Mouse (Mus musculus) heart, embryonic 11.5 days (tissue): ENCODE measurements around the gene Nek7. TPM values are rescaled to one million over a fixed set of nuclear protein-coding genes. Genes with fewer than 3 reads are reported as not detected.

Experiments
- ATAC-seq: fragments of 200-750 bp; cut with Nextera tagmentation; replicated peaks from 2 replicates; pipeline ENCODE4 v1.8.0; 2017; ENCODE audit warnings: moderate library complexity; ENCODE audit not compliant: insufficient number of reproducible peaks, low FRiP score, low TSS enrichment
- H3K27ac ChIP-seq: fragments of 300-500 bp; sonication (generic); 2 replicates; pipeline ENCODE4 v1.5.1; 2014; ENCODE audit warnings: mild to moderate bottlenecking, low read depth, low read length
- H3K27me3 ChIP-seq: fragments of 300-500 bp; sonication (generic); 2 replicates; pipeline ENCODE4 v1.6.1; 2014; ENCODE audit warnings: mild to moderate bottlenecking, low read length, mixed read lengths; ENCODE audit not compliant: control insufficient read depth, insufficient read depth
- H3K36me3 ChIP-seq: fragments of 300-500 bp; sonication (generic); 2 replicates; pipeline ENCODE4 v1.6.1; 2014; ENCODE audit warnings: mild to moderate bottlenecking, low read length, moderate library complexity, mixed read lengths; ENCODE audit not compliant: control insufficient read depth, insufficient read depth
- H3K4me1 ChIP-seq: fragments of 300-500 bp; sonication (generic); 2 replicates; pipeline ENCODE4 v1.6.1; 2014; ENCODE audit warnings: low read length; ENCODE audit not compliant: control insufficient read depth, insufficient read depth
- H3K4me2 ChIP-seq: fragments of 300-500 bp; sonication (generic); 2 replicates; pipeline ENCODE4 v1.6.1; 2014; ENCODE audit warnings: mild to moderate bottlenecking, moderate library complexity
- H3K4me3 ChIP-seq: fragments of 300-500 bp; sonication (generic); 2 replicates; pipeline ENCODE4 v1.5.1; 2014; ENCODE audit warnings: low read depth, low read length
- H3K9ac ChIP-seq: fragments of 300-500 bp; sonication (generic); 2 replicates; pipeline ENCODE4 v1.6.1; 2014; ENCODE audit warnings: mild to moderate bottlenecking, low read depth, low read length, moderate library complexity
- H3K9me3 ChIP-seq: fragments of 300-500 bp; sonication (generic); replicated peaks from 2 replicates; pipeline ENCODE4 v1.6.1; 2016; ENCODE audit warnings: low read length; ENCODE audit not compliant: control insufficient read depth
- WGBS: fragments of 180-500 bp; shearing (Covaris S2); extraction: QIAGEN DNeasy Blood & Tissue Kit; methylation state at CpG from one replicate; pipeline ENCODE4 v1.1.7; 2014; ENCODE audit not compliant: insufficient replicate concordance; 5-methylcytosine and 5-hydroxymethylcytosine counted together
- polyA plus RNA-seq: library from polyadenylated mRNA; unstranded; fragments of >200 nt; fragmentation: Nextera tagmentation; extraction: Ambion mirVana; gene quantifications from 2 replicates; pipeline ENCODE4 v1.2.1, GENCODE M21; 2014

Nek7 gene
- polyA plus RNA-seq, 1 experiment from 2014 or later = 47.1 TPM

DNA sequence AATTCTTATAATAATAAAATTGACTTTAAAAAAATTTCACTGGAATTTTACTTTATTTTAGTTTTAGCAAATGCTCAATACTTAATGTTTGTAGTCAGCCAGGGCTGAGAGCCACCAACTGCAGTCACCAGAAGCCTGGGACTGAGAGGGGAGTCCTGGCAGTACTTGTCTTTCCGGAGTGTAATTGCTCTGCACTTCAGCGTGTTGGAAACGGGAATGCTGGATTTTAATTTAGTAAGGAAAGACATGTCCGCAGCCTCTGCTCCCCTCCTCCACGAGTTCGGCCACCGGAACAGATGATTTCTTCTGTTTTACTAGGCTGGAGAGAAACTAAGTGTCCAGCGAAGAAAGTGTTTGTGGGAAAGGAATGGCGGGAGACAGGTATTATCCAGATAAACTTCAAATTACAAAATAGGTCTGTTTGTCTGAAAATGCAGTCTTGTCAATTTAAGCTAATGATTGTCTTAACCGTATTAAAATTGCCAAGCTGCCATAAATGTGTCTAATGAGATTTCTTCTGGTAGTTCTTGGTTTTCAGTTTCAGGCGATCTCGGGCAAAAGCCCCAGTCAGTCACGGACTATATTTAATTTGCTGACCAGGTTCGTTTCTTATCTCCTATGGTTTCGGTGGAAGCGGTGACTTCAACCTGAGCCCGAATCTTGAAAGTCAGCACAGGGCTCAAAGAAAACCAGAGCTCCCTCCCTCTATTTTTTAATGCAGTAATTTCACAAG is 2.5 kb downstream of the Nek7 start:
- Histone ChIP-seq H3K27ac (peak overlapping the region; percentile 70), H3K27me3 (no peaks in the 10 kb centered on the region), H3K9ac (peak overlapping the region; percentile 93), H3K9me3 (no peaks in the 10 kb centered on the region), H3K4me2 (peak overlapping the region; percentile 86), H3K4me3 (peak overlapping the region; percentile 96), H3K4me1 (0 out of 2 replicates have a peak, but pooled peaks cover 2% of the 10 kb centered on the region), H3K36me3 (no peaks in the 10 kb centered on the region)
- ATAC-seq = no peak
- 20% methylated on average over 17 of the region's 17 CpGs for WGBS

DNA sequence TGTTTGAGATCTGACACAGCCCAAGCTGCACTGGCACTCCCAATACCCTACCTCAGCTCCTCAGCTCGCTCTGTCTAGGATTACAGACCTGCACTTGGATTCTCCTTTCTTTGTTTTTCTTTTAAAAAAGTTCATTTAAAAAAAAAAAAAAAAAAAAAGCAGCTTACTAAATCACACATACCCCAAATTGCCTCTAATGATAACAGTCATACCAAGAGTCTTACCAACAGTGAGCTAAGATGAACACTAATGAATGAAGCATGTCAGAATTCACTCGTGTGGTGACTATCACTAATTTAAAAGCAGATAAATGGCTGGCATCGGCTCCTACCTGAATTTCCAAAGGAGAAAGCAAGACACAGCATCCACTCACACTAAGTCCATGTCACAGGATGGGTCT is 4.6 kb downstream of the Nek7 start:
- 0 out of 2 replicates have a peak overlapping the region, but pooled peaks have one; percentile 3 for H3K9ac ChIP-seq
- 0 out of 2 replicates have a peak, but pooled peaks cover 2% of the 10 kb centered on the region for H3K4me1 ChIP-seq
- H3K4me2 ChIP-seq = no peak overlapping the region
- 70% methylated on average over 3 of the region's 3 CpGs for WGBS
- H3K9me3 ChIP-seq = no peaks in the 10 kb centered on the region
- H3K27ac ChIP-seq = no peak overlapping the region
- ATAC-seq = no peak
- H3K4me3 ChIP-seq = no peak overlapping the region
- no peaks in the 10 kb centered on the region for H3K27me3 ChIP-seq
- no peaks in the 10 kb centered on the region for H3K36me3 ChIP-seq

DNA sequence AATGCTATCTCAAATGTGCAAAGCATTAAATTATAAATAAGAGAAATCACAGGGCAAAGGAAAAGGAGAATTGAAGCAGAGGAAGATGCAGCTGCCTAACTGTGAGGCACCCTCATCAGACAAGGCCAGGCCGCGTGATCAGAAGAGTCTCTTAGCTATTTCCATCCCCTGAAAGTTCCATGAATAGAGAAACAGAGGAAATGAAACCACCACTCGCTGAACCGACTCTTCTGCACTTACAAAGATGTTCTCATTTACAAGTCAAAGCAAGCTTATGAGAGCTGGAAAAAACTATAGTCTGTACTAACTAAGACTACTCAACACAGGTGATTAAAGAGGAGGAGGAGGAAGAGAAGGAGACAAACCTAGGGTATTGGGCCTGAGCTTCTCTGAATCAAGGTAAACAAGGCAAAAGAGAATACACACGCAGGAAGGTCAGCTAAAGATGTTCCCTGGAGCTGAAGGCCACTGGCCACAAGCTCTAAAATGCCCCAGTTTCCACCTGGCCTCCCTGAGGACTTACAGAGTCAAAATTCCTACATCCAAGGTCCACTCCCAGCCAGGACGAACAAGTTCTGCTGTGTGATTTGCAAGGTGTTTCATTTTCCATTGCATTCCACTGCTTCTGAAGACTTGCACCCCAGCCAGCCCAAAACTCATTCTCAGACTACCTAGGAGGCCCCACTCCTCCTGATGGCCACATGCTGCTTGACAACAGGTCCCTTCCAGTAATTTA is 5.2 kb downstream of the Nek7 start:
- no peaks in the 10 kb centered on the region for H3K9me3 ChIP-seq
- no peaks in the 10 kb centered on the region for H3K27me3 ChIP-seq
- H3K4me1 ChIP-seq = 0 out of 2 replicates have a peak, but pooled peaks cover 2% of the 10 kb centered on the region
- no peak overlapping the region for H3K9ac ChIP-seq
- 72% methylated on average over 6 of the region's 6 CpGs for WGBS
- H3K4me3 ChIP-seq = no peak overlapping the region
- ATAC-seq = no peak
- no peak overlapping the region for H3K4me2 ChIP-seq
- H3K27ac ChIP-seq = no peak overlapping the region
- no peaks in the 10 kb centered on the region for H3K36me3 ChIP-seq

DNA sequence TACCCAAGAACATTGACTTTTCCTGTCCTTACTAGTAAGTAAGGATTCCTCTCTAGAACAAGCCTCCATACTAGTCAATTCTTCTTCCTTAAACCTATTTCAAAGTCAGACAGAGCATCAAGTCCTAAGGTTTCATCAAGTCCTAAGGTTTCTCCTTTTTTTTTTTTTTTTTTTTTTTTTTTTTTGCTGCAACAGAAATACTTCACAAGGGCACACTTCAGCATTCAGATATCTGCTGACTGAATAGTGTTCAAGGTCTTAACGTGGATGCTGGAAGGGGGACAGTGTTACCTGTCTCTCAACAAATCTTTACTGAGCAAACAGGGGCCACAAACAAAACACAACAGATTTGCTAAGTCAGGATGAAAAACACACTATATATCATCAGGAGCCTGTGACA is 7.8 kb downstream of the Nek7 start:
- H3K4me2 ChIP-seq = no peak overlapping the region
- no peak for ATAC-seq
- no peaks in the 10 kb centered on the region for H3K9me3 ChIP-seq
- H3K36me3 ChIP-seq = no peaks in the 10 kb centered on the region
- H3K4me3 ChIP-seq = no peak overlapping the region
- no peaks in the 10 kb centered on the region for H3K27me3 ChIP-seq
- no peak overlapping the region for H3K27ac ChIP-seq
- H3K4me1 ChIP-seq = peaks cover 17% of the 10 kb centered on the region
- WGBS = 56% methylated on average over 1 of the region's 1 CpGs
- no peak overlapping the region for H3K9ac ChIP-seq

DNA sequence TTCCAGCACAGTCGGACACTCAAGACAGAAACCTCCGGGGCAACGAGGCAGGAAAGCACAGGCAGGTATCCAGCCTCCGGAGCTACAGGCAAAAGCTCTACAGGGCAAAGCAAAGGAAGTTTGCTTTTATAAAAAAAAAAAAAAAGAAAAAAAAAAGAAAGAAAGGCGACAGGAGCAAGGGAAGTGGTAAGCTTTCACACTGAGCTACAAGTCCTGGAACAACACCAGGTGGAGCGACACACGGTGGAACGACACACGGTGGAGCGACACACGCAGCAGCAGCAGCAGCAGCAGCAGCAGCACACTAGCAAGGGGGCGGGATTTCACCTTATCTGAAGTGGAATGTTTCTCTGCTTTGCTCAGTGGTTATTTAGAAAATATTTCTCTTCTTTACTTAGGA is 10.8 kb downstream of the Nek7 start:
- Histone ChIP-seq H3K4me1 (peaks cover 21% of the 10 kb centered on the region), H3K9ac (no peak overlapping the region), H3K27me3 (no peaks in the 10 kb centered on the region), H3K9me3 (no peaks in the 10 kb centered on the region), H3K4me2 (peak overlapping the region; percentile 38), H3K36me3 (no peaks in the 10 kb centered on the region), H3K27ac (0 out of 2 replicates have a peak overlapping the region, but pooled peaks have one; percentile 15), H3K4me3 (0 out of 2 replicates have a peak overlapping the region, but pooled peaks have one; percentile 10)
- ATAC-seq = no peak
- WGBS = 54% methylated on average over 12 of the region's 12 CpGs

DNA sequence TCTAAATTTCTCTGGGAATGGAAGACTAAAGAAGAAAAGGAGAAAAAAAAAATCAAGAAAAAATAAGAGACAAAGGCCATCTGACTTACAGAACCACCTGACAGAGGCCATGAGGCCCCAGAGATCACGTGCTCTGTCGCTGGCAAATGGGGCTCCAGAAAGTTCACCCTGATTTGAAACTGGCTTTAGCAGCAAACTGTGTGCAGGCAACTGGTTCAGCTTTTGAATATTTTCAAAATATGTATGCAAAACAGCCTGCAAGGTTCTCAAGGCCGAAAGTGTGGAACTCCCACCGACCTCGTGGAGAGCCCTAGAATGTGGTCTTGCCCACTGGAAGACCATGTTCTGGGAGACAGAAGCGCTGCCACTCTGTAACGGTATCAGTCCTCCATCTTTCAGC is 11.6 kb downstream of the Nek7 start:
- WGBS = 86% methylated on average over 7 of the region's 7 CpGs
- H3K4me3 ChIP-seq = no peak overlapping the region
- H3K36me3 ChIP-seq = no peaks in the 10 kb centered on the region
- no peaks in the 10 kb centered on the region for H3K9me3 ChIP-seq
- no peaks in the 10 kb centered on the region for H3K27me3 ChIP-seq
- peaks cover 21% of the 10 kb centered on the region for H3K4me1 ChIP-seq
- no peak overlapping the region for H3K9ac ChIP-seq
- H3K27ac ChIP-seq = no peak overlapping the region
- H3K4me2 ChIP-seq = no peak overlapping the region
- ATAC-seq = no peak

DNA sequence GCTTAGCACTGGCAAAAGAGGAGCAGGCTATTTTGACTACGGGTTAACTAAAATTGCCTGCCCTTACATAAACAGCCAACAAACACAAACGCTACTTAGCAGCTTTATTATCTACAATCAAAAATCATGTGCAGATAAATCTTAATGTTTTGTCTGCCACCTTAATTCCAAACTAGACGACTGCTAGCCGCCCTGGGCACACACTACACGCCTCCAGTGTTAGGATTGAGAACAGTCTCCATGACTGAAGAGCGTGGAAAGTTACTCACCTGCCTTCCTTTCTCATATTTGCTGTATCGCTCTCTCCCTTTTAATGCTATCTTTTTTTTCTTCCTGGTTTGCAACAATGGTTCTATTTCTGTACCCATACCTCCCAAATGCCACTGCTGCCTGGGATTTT is 12.1 kb downstream of the Nek7 start:
- no peak overlapping the region for H3K4me3 ChIP-seq
- H3K9me3 ChIP-seq = no peaks in the 10 kb centered on the region
- H3K9ac ChIP-seq = no peak overlapping the region
- WGBS = 74% methylated on average over 7 of the region's 7 CpGs
- ATAC-seq = no peak
- H3K27ac ChIP-seq = no peak overlapping the region
- no peak overlapping the region for H3K4me2 ChIP-seq
- H3K27me3 ChIP-seq = no peaks in the 10 kb centered on the region
- H3K36me3 ChIP-seq = no peaks in the 10 kb centered on the region
- peaks cover 21% of the 10 kb centered on the region for H3K4me1 ChIP-seq

DNA sequence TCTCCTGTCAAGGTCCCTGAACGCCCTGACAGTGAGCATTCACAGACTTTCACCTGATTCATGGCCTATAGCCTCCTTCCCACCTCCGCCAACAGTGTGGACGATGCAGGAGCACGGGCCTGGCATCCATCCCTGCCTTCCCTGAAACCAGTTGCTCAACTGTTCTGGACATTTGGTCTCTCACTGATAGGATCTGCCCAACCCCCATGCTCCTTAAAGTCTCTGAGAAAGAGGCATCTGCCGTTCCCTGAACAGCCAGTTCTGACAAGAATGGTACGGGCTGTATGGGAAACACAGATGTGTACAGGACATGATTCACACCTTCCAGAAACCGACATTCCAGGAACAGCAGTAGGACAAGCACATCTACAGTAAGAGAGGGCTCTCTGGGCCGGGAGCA is 13.2 kb downstream of the Nek7 start:
- no peaks in the 10 kb centered on the region for H3K27me3 ChIP-seq

More for the DNA sequence above, 13.2 kb downstream of the Nek7 start:
- Histone ChIP-seq H3K36me3 (no peaks in the 10 kb centered on the region), H3K4me2 (no peak overlapping the region), H3K4me3 (no peak overlapping the region), H3K9ac (no peak overlapping the region), H3K4me1 (peaks cover 21% of the 10 kb centered on the region), H3K27ac (no peak overlapping the region), H3K9me3 (no peaks in the 10 kb centered on the region)
- ATAC-seq = no peak
- 61% methylated on average over 8 of the region's 8 CpGs for WGBS
